Mouse (Mus musculus) forebrain, embryonic 11.5 days (tissue): ENCODE measurements around the gene Prdx5. TPM values are rescaled to one million over a fixed set of nuclear protein-coding genes. Genes with fewer than 3 reads are reported as not detected.

ENCODE experiments used
- ATAC-seq: fragments of 200-750 bp; cut with Nextera tagmentation; replicated peaks from 2 replicates; pipeline ENCODE4 v1.8.0; 2017; ENCODE audit warnings: moderate TSS enrichment; ENCODE audit not compliant: low FRiP score
- DNase-seq: peaks from one replicate; pipeline ENCODE4 v3.0.0-alpha.2; 2017; ENCODE audit warnings: low spot score
- H3K27ac ChIP-seq: fragments of 300-500 bp; sonication (generic); 2 replicates; pipeline ENCODE4 v1.5.1; 2014; ENCODE audit warnings: low read depth, low read length
- H3K27me3 ChIP-seq: fragments of 300-500 bp; sonication (generic); 2 replicates; pipeline ENCODE4 v1.6.1; 2014; ENCODE audit warnings: mild to moderate bottlenecking, low read length, mixed read lengths; ENCODE audit not compliant: control insufficient read depth, insufficient read depth
- H3K36me3 ChIP-seq: fragments of 300-500 bp; sonication (generic); 2 replicates; pipeline ENCODE4 v1.6.1; 2014; ENCODE audit warnings: mild to moderate bottlenecking, low read length, moderate library complexity, mixed read lengths; ENCODE audit not compliant: control insufficient read depth, insufficient read depth
- H3K4me1 ChIP-seq: fragments of 300-500 bp; sonication (generic); replicated peaks from 2 replicates; pipeline ENCODE4 v1.6.1; 2014; ENCODE audit warnings: low read length, mixed read lengths; ENCODE audit not compliant: control insufficient read depth, insufficient read depth
- H3K4me2 ChIP-seq: fragments of 300-500 bp; sonication (generic); 2 replicates; pipeline ENCODE4 v1.6.1; 2014; ENCODE audit warnings: low read depth, mild to moderate bottlenecking, low read length, moderate library complexity, mixed read lengths; ENCODE audit not compliant: severe bottlenecking
- H3K4me3 ChIP-seq: fragments of 300-500 bp; sonication (generic); 2 replicates; pipeline ENCODE4 v1.5.1; 2014; ENCODE audit warnings: low read depth, low read length
- H3K9ac ChIP-seq: fragments of 300-500 bp; sonication (generic); 2 replicates; pipeline ENCODE4 v1.6.1; 2014; ENCODE audit warnings: low read length
- H3K9me3 ChIP-seq: fragments of 300-500 bp; sonication (generic); 2 replicates; pipeline ENCODE4 v1.6.1; 2016; ENCODE audit warnings: low read length, mixed read lengths; ENCODE audit not compliant: control insufficient read depth
- WGBS: fragments of 180-500 bp; shearing (Covaris S2); extraction: QIAGEN DNeasy Blood & Tissue Kit; methylation state at CpG from one replicate; pipeline ENCODE4 v1.1.7; 2014; 5-methylcytosine and 5-hydroxymethylcytosine counted together
- polyA plus RNA-seq: library from polyadenylated mRNA; unstranded; fragments of >200 nt; fragmentation: Nextera tagmentation; extraction: Ambion mirVana; gene quantifications from 2 replicates; pipeline ENCODE4 v1.2.1, GENCODE M21; 2014

Gene Prdx5
- polyA plus RNA-seq, 1 experiment from 2014 or later = 105 TPM

DNA sequence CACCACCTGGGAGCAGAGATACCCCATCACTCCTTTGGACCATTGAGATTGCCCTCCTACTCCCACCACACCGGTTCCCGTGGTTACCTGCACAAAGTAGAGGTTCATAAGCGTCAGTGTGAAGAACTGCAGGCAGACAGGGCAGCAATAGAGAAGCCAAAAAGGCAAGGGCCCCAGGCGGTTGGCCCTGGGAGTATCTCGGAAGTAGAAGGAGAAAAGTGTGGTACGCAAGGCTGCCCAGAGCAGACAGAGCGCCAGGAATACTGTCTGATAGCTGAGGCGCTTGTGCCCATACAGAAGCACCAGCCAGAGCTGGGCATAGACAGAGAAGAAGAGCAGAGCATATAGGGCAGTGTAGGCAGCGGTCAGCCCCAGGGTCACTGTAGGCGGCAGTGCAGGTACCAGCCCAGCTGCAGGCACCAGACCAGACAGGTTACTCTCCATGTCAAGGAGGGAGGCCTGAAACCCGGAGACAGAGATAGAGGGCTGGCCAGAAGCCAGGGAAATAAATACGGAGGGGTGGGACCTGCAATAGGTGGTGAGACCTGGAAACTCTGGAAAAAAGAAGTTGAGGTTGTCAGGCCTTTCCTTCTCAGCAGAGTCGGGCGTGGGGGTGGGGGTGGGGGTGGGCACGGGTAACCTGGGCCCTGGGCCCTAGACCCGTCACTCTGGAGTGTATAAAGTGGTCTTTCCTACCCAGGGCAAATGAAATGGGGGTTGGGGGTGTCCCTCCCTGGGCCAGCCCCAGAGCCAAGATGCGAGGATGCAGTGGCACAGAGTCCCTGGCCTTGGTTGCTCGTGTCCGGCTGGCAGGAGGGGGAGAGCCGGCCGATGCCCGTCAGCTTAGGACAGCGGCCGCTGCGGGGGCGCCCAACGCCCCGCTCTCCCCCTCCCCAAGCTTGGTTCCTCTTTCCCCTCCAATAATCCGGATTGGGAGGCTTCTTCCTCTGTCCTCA, 30.8 kb upstream of the Prdx5 start:
- Histone ChIP-seq H3K27me3 (peaks cover 5% of the 10 kb centered on the region; the same call in 1 of the 2 replicates), H3K27ac (no peak overlapping the region), H3K4me3 (peak overlapping the region; percentile 65), H3K4me1 (peaks cover 15% of the 10 kb centered on the region), H3K4me2 (peak overlapping the region; percentile 97), H3K9ac (peak overlapping the region; percentile 91), H3K9me3 (no peaks in the 10 kb centered on the region), H3K36me3 (no peaks in the 10 kb centered on the region)
- ATAC-seq (peak; percentile 29), DNase-seq (no peak)
- WGBS = 22% methylated on average over 29 of the region's 29 CpGs

DNA sequence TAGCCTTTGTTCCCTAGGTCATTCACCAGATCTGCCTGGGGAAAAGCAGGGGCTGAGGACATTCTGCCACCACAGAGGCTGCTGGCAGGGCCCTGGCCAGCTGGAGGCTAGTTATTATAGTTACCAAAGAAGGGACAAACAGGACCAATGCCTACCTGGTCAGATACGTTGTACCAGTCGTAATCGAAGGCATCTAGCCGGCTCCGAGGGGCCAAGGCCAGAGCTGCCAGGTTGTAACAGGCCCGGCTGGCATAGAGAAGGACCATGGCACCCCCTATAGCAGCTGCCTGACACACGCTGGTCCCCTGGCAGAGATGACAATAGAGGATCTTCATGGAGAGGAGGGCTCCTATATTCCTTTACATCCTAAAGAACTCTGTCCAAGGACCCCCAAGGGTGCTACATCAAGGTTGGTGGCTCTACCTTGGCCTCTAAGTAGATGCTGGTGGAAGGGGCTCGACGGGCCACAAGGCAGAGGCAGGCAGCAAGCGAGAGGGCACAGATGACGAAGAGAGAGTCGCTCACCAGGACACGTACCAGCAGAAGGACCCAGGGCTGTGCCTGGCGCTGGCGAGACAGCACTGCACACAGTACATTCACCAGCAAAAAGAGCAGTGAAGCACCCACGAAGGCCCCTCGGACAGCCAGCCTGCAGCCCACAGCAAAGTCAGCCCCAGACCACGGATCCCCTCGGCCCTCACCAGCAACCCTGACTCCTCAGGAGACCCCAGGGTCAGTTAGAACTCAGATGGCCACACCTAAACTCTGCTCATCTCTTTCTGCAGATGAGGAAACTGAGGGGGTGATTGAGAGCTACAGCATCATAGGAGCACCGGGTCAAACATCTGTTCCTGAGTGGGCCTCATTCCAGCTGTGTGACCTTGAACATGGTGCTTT, 29.4 kb upstream of the Prdx5 start:
- no peak overlapping the region for H3K4me2 ChIP-seq
- no peaks in the 10 kb centered on the region for H3K36me3 ChIP-seq
- no peak for ATAC-seq
- no peaks in the 10 kb centered on the region for H3K9me3 ChIP-seq
- peaks cover 16% of the 10 kb centered on the region for H3K4me1 ChIP-seq
- H3K27ac ChIP-seq = no peak overlapping the region
- peaks cover 19% of the 10 kb centered on the region for H3K27me3 ChIP-seq
- no peak for DNase-seq
- no peak overlapping the region for H3K4me3 ChIP-seq
- WGBS = 88% methylated on average over 20 of the region's 20 CpGs
- H3K9ac ChIP-seq = no peak overlapping the region; the same call in 1 of the 2 replicates

DNA sequence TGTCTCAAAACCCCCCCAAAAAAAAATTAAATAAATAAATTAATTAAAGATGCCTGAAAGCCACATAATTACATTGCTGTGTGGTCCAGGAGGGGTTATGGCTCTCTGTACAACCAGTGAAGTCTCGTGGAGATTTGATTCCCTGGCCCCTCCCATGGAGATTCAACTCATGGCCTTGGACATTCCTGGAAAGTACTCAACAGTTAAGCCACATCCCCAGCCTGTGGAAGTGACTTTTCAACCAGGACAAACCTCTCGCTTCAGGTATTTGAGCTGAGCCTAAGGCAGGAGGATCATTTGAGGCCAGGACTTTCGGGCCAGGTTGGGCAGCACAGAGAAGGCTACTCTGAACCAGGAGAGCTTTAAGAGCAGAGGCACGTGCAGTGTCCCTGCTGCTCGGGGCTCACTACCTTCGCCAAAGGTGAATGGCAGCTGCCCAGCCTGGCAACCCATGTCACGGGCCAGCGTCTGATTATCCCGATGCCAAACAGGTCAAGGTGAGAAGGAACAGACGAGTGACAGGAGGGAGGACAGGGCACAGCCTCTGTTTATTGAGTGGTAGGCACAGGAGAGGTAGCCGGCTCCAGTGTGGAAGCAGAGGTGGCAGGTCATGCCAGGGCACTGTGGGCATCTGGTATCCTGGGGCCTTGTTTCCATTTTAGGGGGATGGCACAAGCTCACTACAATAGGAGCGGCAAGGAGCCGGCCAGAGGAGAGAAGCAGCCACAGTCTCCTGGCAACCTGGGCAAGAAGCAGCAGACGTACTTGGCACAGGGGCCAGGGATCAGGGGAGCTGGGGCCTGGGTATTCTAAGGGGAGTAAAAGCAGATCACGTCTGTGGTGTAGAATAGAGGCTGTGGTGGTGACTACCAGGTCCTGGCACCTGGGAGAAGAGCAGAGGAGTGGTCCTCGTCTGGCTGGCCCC, 27.9 kb upstream of the Prdx5 start:
- Histone ChIP-seq H3K9ac (no peak overlapping the region), H3K4me2 (no peak overlapping the region), H3K9me3 (no peaks in the 10 kb centered on the region), H3K4me1 (peaks cover 19% of the 10 kb centered on the region; the same call in 1 of the 2 replicates), H3K36me3 (no peaks in the 10 kb centered on the region), H3K4me3 (no peak overlapping the region), H3K27me3 (peaks cover 34% of the 10 kb centered on the region), H3K27ac (no peak overlapping the region)
- DNase-seq (no peak), ATAC-seq (no peak)
- 80% methylated on average over 16 of the region's 16 CpGs for WGBS

DNA sequence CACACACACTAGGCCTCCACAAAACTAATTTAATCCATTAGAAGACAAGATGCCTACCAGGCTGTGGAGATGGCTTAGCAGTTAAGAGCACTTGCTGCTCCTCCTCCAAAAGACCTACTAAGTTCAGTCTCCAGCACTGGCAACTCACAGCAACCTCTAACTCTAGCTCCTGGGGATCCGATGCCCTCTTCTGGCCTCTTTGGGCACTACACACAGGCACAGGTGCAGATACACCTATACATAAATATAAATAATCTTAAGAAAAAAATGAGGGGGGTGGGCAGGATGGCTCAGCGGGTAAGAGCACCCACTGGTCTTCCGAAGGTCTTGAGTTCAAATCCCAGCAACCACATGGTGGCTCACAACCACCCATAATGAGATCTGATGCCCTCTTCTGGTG, 26.4 kb upstream of the Prdx5 start:
- H3K4me2 ChIP-seq = no peak overlapping the region
- no peaks in the 10 kb centered on the region for H3K36me3 ChIP-seq
- no peaks in the 10 kb centered on the region for H3K9me3 ChIP-seq
- peaks cover 48% of the 10 kb centered on the region for H3K27me3 ChIP-seq
- peaks cover 15% of the 10 kb centered on the region; the same call in 1 of the 2 replicates for H3K4me1 ChIP-seq
- DNase-seq (no peak), ATAC-seq (no peak)
- no peak overlapping the region for H3K9ac ChIP-seq
- WGBS = 20% methylated on average over 3 of the region's 3 CpGs
- no peak overlapping the region for H3K4me3 ChIP-seq
- no peak overlapping the region for H3K27ac ChIP-seq

DNA sequence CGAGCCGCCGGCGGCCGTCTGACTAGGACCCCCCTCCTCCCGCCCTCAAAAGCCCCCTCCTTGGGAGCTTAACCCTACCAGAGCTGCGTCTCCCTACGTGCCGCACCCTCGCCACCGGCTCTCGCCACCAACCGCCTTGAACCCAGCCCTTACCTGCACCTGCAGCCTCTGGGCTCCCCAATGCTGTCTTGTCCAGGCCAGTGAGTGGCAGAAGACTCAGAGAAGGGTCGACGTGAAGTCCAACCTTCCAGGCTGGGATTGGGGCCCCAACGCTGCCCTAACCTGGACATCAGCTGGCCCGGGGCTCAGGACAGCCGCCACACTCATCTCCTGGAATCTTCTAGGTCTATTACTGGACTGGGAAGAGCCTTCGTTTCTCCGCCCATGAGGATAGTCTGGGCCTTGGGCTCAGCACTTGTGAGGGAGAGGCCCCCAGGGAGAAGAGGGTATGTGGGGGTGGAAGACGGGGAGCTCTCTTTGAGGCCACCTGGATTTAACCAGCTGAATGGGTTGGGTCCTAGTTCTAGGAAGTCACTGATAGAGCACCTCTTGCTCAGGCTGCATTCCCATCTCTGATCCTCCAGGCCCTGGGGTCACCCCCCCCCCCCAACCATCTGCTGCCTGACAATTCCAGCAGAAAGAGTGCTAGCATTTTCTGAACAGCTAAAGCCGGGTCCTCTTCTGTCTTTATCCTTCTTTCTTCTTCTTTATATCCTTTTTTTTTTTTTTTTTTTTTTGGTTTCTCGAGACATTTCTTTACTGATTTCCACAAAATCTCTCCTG, 24.5 kb upstream of the Prdx5 start, which contains the start of gene Kcnk4:
TSS of gene Kcnk4 (minus strand) at position 321 of the 783 bp plus-strand sequence.
- no peak for DNase-seq
- Histone ChIP-seq H3K4me1 (peaks cover 7% of the 10 kb centered on the region; the same call in 1 of the 2 replicates), H3K9me3 (no peaks in the 10 kb centered on the region), H3K27me3 (peaks cover 57% of the 10 kb centered on the region), H3K36me3 (no peaks in the 10 kb centered on the region), H3K27ac (no peak within 1 kb of the TSS), H3K4me2 (peak within 1 kb of the TSS; percentile 41), H3K4me3 (peak within 1 kb of the TSS; percentile 22), H3K9ac (peak within 1 kb of the TSS; percentile 5; the same call in 1 of the 2 replicates)
- WGBS = 10% methylated on average over 23 of the region's 23 CpGs
- no peak for ATAC-seq

DNA sequence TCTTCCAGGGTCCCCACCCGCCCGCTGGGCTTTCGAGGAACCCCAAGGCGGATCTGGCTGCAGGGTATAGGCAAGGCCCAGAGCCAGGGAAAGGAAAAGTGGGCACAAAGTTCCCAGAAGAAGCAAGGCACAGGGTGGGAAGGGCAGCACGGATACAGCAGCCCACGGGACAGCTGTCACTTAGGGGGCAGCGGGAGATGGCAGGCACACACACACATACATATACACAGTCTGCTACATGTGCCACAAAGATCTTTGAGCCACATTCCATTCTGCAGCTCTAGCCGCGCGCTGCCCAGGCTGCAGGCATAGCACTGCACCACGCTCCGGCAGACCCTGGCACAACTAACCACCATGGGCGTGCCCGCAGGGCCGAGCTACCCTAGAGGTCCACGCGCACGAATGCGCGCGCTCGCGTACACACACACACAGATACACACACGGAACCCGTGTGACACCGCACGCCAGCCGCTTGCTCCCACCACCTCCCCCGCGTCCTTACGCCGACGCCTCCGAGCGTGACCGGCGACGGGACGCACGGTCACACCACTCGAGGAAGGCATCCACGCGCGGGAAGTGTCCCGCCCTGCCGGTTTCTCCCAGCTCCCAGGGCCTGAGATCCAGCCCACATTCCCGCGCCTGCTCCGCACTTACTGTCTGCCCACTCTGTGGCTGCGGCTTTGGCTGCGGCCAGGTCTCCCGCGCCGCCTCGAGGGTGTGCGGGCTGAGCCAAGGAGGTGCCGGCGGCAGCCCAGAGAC, 23.7 kb upstream of the Prdx5 start:
- Histone ChIP-seq H3K4me2 (peak overlapping the region; percentile 41), H3K9me3 (no peaks in the 10 kb centered on the region), H3K27me3 (peaks cover 60% of the 10 kb centered on the region), H3K4me3 (peak overlapping the region; percentile 22), H3K36me3 (no peaks in the 10 kb centered on the region), H3K4me1 (peaks cover 7% of the 10 kb centered on the region; the same call in 1 of the 2 replicates), H3K27ac (no peak overlapping the region), H3K9ac (peak overlapping the region; percentile 5; the same call in 1 of the 2 replicates)
- ATAC-seq (0 out of 2 replicates have a peak, but pooled peaks have one; percentile 39), DNase-seq (no peak)
- 3% methylated on average over 56 of the region's 58 CpGs for WGBS

DNA sequence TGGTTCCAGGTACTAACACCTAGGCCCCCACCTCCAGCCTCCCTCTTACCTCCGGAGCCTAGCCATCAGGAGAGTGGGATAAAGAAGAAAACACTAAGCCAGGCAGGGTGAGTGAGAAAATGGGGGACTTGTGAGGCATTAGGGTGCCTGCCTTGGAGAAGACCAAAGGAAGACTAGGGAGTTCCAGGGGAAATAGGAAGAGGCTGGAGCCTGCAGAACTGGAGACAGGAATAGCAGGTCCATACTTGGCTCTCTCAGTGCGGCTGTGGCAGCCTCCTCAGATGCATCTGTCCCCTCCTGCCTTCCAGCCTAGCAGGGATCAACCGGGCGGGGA, 23.2 kb upstream of the Prdx5 start:
- DNase-seq (no peak), ATAC-seq (no peak)
- H3K36me3 ChIP-seq = no peaks in the 10 kb centered on the region
- no peak overlapping the region; the same call in 1 of the 2 replicates for H3K4me3 ChIP-seq
- H3K27ac ChIP-seq = no peak overlapping the region
- H3K9me3 ChIP-seq = no peaks in the 10 kb centered on the region
- H3K9ac ChIP-seq = no peak overlapping the region
- H3K27me3 ChIP-seq = peaks cover 63% of the 10 kb centered on the region
- no peak overlapping the region for H3K4me2 ChIP-seq
- WGBS = 20% methylated on average over 4 of the region's 4 CpGs
- H3K4me1 ChIP-seq = peaks cover 7% of the 10 kb centered on the region; the same call in 1 of the 2 replicates
